Comparison of ENCODE assay signal across 8 mouse cellular contexts in the genomic region with DNA sequence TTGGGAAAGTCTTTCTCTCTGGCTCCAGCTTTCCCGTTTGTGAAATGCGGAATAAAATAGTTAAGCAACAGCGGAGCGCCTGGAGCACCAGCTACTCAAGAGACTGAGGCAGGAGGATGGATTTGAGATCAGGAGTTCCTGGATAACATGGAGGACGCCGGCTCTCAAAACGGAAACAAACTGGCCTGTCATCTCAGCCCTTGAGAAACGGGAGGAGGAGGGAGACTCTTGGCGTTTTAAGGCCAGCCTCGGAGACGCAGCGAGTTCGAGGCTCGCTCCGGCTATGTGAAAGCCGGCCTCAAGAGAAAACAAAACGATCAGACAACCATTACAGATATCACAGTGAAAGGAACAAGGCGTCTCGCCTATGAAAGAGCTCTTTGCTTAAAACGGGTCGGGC. TPM values are rescaled to one million over a fixed set of nuclear protein-coding genes. Genes with fewer than 3 reads are reported as not detected.
DNase-seq lines count a peak whose midpoint lies in the region; ATAC-seq lines count a peak whose summit lies in the region.

No protein-coding gene starts in this region.

- ATAC-seq in heart, embryonic 13.5 days (ENCODE audit: extremely low read depth, insufficient number of reproducible peaks, low FRiP score, low TSS enrichment) = no peak
- no peak for ATAC-seq in liver, embryonic 12.5 days

- peaks cover 37% of the 10 kb centered on the region for H3K36me3 ChIP-seq in heart, embryonic 13.5 days
- H3K36me3 ChIP-seq in forebrain, embryonic 10.5 days (replicated peaks) = peaks cover 48% of the 10 kb centered on the region
- H3K36me3 ChIP-seq in liver, embryonic 12.5 days = peaks cover 49% of the 10 kb centered on the region

- H3K27ac ChIP-seq in heart, embryonic 13.5 days (replicated peaks) = peak overlapping the region; percentile 96
- H3K27ac ChIP-seq in forebrain, embryonic 10.5 days = peak overlapping the region; percentile 98
- peak overlapping the region; percentile 96 for H3K27ac ChIP-seq in liver, embryonic 12.5 days

- H3K4me1 ChIP-seq in heart, embryonic 13.5 days = peaks cover 26% of the 10 kb centered on the region
- peaks cover 17% of the 10 kb centered on the region for H3K4me1 ChIP-seq in forebrain, embryonic 10.5 days
- peaks cover 68% of the 10 kb centered on the region for H3K4me1 ChIP-seq in liver, embryonic 12.5 days

- H3K4me3 ChIP-seq in heart, embryonic 13.5 days = peak overlapping the region; percentile 82
- peak overlapping the region; percentile 92 for H3K4me3 ChIP-seq in forebrain, embryonic 10.5 days
- H3K4me3 ChIP-seq in liver, embryonic 12.5 days = peak overlapping the region; percentile 90

- peak overlapping the region; percentile 79 for H3K4me2 ChIP-seq in heart, embryonic 13.5 days
- H3K4me2 ChIP-seq in liver, embryonic 12.5 days = peak overlapping the region; percentile 88

- DNase-seq in heart, postnatal 4 days = no peak
- DNase-seq in ES-CJ7 (ENCODE audit: low read depth, low spot score) = peak; percentile 29
- DNase-seq in forebrain, embryonic 10.5 days (ENCODE audit: extremely low spot score, low spot score) = no peak
- DNase-seq in right cerebral cortex, postnatal 10 days (ENCODE audit: low spot score in 2 of 2) = no peak
- no peak for DNase-seq in yolk sac, embryonic 10.5 days (ENCODE audit: low spot score)
- no peak for DNase-seq in layer of hippocampus, adult 9-11 months

- peak overlapping the region; percentile 97 for H3K9ac ChIP-seq in heart, embryonic 13.5 days
- peak overlapping the region; percentile 96 for H3K9ac ChIP-seq in liver, embryonic 12.5 days

- no peaks in the 10 kb centered on the region for H3K9me3 ChIP-seq in heart, embryonic 13.5 days
- H3K9me3 ChIP-seq in forebrain, embryonic 10.5 days = no peaks in the 10 kb centered on the region
- H3K9me3 ChIP-seq in liver, embryonic 12.5 days (replicated peaks) = no peaks in the 10 kb centered on the region

- WGBS in heart, embryonic 13.5 days = 3% methylated on average over 21 of the region's 21 CpGs
- WGBS in forebrain, embryonic 10.5 days = 4% methylated on average over 21 of the region's 21 CpGs
- 2% methylated on average over 21 of the region's 21 CpGs for WGBS in liver, embryonic 12.5 days (ENCODE audit: insufficient replicate concordance)

- no peaks in the 10 kb centered on the region for H3K27me3 ChIP-seq in heart, embryonic 13.5 days (replicated peaks)
- H3K27me3 ChIP-seq in forebrain, embryonic 10.5 days (ENCODE audit: poor library complexity, severe bottlenecking) = no peaks in the 10 kb centered on the region
- H3K27me3 ChIP-seq in liver, embryonic 12.5 days (replicated peaks) = no peaks in the 10 kb centered on the region

RNA-seq across cellular contexts. Expression of a gene that starts 0.8 kb away (rescaled TPM):
- polyA plus RNA-seq in heart, embryonic 13.5 days (2015; fragmentation: Nextera tagmentation; extraction: Ambion mirVana) = 73.9 and 74.2 TPM in 2 replicates
- 10 to 100 TPM; 52.6 to 58.4 TPM for total RNA-seq in heart, postnatal 4 days (2021)
- 180 and 185 TPM in 2 replicates for polyA plus RNA-seq in forebrain, embryonic 10.5 days (2016; fragmentation: Nextera tagmentation; extraction: Ambion mirVana)
- polyA plus RNA-seq in liver, embryonic 12.5 days (2016; fragmentation: Nextera tagmentation; extraction: Ambion mirVana) = 83.0 and 86.7 TPM in 2 replicates

RNA-seq across cellular contexts. Expression of a gene that starts 24.0 kb away (rescaled TPM):
- polyA plus RNA-seq in heart, embryonic 13.5 days (2015; fragmentation: Nextera tagmentation; extraction: Ambion mirVana) = 127 and 137 TPM in 2 replicates
- total RNA-seq in heart, postnatal 4 days (2021) = 100 to 1,000 TPM; 135 to 141 TPM
- 187 and 200 TPM in 2 replicates for polyA plus RNA-seq in forebrain, embryonic 10.5 days (2016; fragmentation: Nextera tagmentation; extraction: Ambion mirVana)
- polyA plus RNA-seq in liver, embryonic 12.5 days (2016; fragmentation: Nextera tagmentation; extraction: Ambion mirVana) = 151 and 172 TPM in 2 replicates

RNA-seq across cellular contexts. Expression of a gene that starts 25.8 kb away (rescaled TPM):
- polyA plus RNA-seq in heart, embryonic 13.5 days (2015; fragmentation: Nextera tagmentation; extraction: Ambion mirVana) = 41.1 and 45.9 TPM in 2 replicates
- 10 to 100 TPM; 54.6 to 56.3 TPM for total RNA-seq in heart, postnatal 4 days (2021)
- 81.9 and 86.5 TPM in 2 replicates for polyA plus RNA-seq in forebrain, embryonic 10.5 days (2016; fragmentation: Nextera tagmentation; extraction: Ambion mirVana)
- 36.5 and 42.3 TPM in 2 replicates for polyA plus RNA-seq in liver, embryonic 12.5 days (2016; fragmentation: Nextera tagmentation; extraction: Ambion mirVana)

RNA-seq across cellular contexts. Expression of a gene that starts 59.1 kb away (rescaled TPM):
- polyA plus RNA-seq in heart, embryonic 13.5 days (2015; fragmentation: Nextera tagmentation; extraction: Ambion mirVana) = 61.0 and 62.8 TPM in 2 replicates
- total RNA-seq in heart, postnatal 4 days (2021) = 10 to 100 TPM; 73.2 to 74.7 TPM
- polyA plus RNA-seq in forebrain, embryonic 10.5 days (2016; fragmentation: Nextera tagmentation; extraction: Ambion mirVana) = 49.7 and 51.8 TPM in 2 replicates
- polyA plus RNA-seq in liver, embryonic 12.5 days (2016; fragmentation: Nextera tagmentation; extraction: Ambion mirVana) = 24.5 and 28.0 TPM in 2 replicates
